Mouse (Mus musculus) forebrain, postnatal 0 days (tissue): ENCODE measurements around the gene Mrpl2. TPM values are rescaled to one million over a fixed set of nuclear protein-coding genes. Genes with fewer than 3 reads are reported as not detected.

ENCODE experiments used
- ATAC-seq: fragments of 200-750 bp; cut with Nextera tagmentation; 2 replicates; pipeline ENCODE4 v1.8.0; 2017; ENCODE audit warnings: mild to moderate bottlenecking, moderate library complexity
- DNase-seq: peaks from one replicate; pipeline ENCODE4 v3.0.0-alpha.2; 2015
- H3K27ac ChIP-seq: fragments of 300-500 bp; sonication (generic); 2 replicates; pipeline ENCODE4 v1.5.1; 2014; ENCODE audit warnings: low read depth, mild to moderate bottlenecking, antibody characterized with exemption, low read length, moderate library complexity, mixed read lengths
- H3K27me3 ChIP-seq: fragments of 300-500 bp; sonication (generic); 2 replicates; pipeline ENCODE4 v1.6.1; 2014; ENCODE audit warnings: mild to moderate bottlenecking, low read length, mixed read lengths; ENCODE audit not compliant: insufficient read depth
- H3K36me3 ChIP-seq: fragments of 300-500 bp; sonication (generic); 2 replicates; pipeline ENCODE4 v1.6.1; 2014; ENCODE audit warnings: mild to moderate bottlenecking, moderate library complexity; ENCODE audit not compliant: insufficient read depth
- H3K4me1 ChIP-seq: fragments of 300-500 bp; sonication (generic); 2 replicates; pipeline ENCODE4 v1.6.1; 2014; ENCODE audit warnings: antibody characterized with exemption; ENCODE audit not compliant: insufficient read depth
- H3K4me2 ChIP-seq: fragments of 300-500 bp; sonication (generic); 2 replicates; pipeline ENCODE4 v1.6.1; 2014; ENCODE audit warnings: low read depth, mild to moderate bottlenecking, moderate library complexity
- H3K4me3 ChIP-seq: fragments of 300-500 bp; sonication (generic); 2 replicates; pipeline ENCODE4 v1.5.1; 2014; ENCODE audit warnings: low read depth, low read length, mixed read lengths
- H3K9ac ChIP-seq: fragments of 300-500 bp; sonication (generic); 2 replicates; pipeline ENCODE4 v1.6.1; 2014; ENCODE audit warnings: mild to moderate bottlenecking
- H3K9me3 ChIP-seq: fragments of 300-500 bp; sonication (generic); 2 replicates; pipeline ENCODE4 v1.6.1; 2016; ENCODE audit warnings: low read length
- CTCF ChIP-seq: sonication (generic); IDR thresholded peaks from 2 replicates; pipeline ENCODE4 v1.5.1; 2016; ENCODE audit warnings: antibody characterized with exemption, control low read depth, low read depth
- WGBS: fragments of 180-500 bp; shearing (Covaris S2); extraction: QIAGEN DNeasy Blood & Tissue Kit; methylation state at CpG from one replicate; pipeline ENCODE4 v1.1.7; 2014; 5-methylcytosine and 5-hydroxymethylcytosine counted together
- polyA plus RNA-seq: library from polyadenylated mRNA; unstranded; fragments of >200 nt; fragmentation: Nextera tagmentation; extraction: Ambion mirVana; gene quantifications from 2 replicates; pipeline ENCODE4 v1.2.1, GENCODE M21; 2015
- total RNA-seq: library from RNA; depleted of rRNA; stranded (reverse); fragments of >200 nt; gene quantifications from 2 replicates; pipeline ENCODE4 v1.2.3, GENCODE M21; 2014

The Mrpl2 gene
- total and polyA plus RNA-seq, 2 experiments from 2014 or later = 51.4 to 96.2 TPM

DNA sequence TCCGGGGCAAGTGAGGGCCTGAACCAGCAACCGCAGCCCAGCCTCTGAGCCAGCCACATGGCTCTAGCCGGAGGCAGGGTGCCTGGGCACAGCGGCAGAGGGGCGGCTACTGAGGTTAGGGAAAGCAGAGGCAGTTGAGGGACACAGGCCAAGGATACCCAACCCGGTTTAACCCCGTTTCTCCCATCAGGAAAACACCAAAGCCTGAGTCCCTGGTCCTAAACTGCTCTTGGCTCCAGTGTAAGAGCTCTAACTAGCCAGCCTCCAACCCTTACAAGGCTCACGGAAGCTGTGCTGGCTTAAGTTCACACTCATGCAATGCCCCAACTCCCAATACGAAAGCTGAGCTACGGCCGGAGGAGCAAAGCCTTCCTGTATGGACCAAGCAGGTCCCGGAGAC, 21.4 kb upstream of the Mrpl2 start:
- TF ChIP-seq CTCF = no peak
- no peak for DNase-seq
- Histone ChIP-seq H3K4me3 (no peak overlapping the region), H3K9ac (no peak overlapping the region), H3K9me3 (no peaks in the 10 kb centered on the region), H3K27ac (no peak overlapping the region), H3K4me1 (peaks cover 32% of the 10 kb centered on the region), H3K4me2 (no peak overlapping the region), H3K27me3 (no peaks in the 10 kb centered on the region), H3K36me3 (no peaks in the 10 kb centered on the region)
- no peak for ATAC-seq
- WGBS = 71% methylated on average over 12 of the region's 12 CpGs

DNA sequence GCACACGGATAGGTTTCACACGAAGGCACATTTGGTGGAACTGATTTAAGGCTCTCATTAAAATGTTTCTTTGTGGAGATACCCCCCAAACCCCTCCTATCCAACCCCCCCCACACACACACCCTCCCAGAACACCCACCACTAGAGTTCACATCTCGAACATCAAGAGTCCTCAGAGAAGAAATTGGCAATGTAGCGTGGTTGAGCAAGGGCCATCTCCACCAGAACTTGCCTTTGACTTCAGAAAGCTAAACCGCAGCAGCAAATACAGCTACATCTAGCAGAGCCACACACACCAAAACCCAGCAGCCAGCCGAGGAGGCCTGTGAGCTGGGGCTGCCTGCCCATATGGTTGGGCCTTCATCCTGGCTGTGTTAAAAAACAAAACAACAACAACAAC, 18.6 kb upstream of the Mrpl2 start:
- DNase-seq = no peak
- Histone ChIP-seq H3K4me2 (peak overlapping the region; percentile 78), H3K9me3 (no peaks in the 10 kb centered on the region), H3K36me3 (peaks cover 10% of the 10 kb centered on the region), H3K27ac (no peak overlapping the region), H3K4me1 (peaks cover 22% of the 10 kb centered on the region), H3K4me3 (0 out of 2 replicates have a peak overlapping the region, but pooled peaks have one; percentile 97), H3K9ac (no peak overlapping the region), H3K27me3 (no peaks in the 10 kb centered on the region)
- TF ChIP-seq CTCF = no peak
- WGBS = 59% methylated on average over 6 of the region's 6 CpGs
- no peak for ATAC-seq

DNA sequence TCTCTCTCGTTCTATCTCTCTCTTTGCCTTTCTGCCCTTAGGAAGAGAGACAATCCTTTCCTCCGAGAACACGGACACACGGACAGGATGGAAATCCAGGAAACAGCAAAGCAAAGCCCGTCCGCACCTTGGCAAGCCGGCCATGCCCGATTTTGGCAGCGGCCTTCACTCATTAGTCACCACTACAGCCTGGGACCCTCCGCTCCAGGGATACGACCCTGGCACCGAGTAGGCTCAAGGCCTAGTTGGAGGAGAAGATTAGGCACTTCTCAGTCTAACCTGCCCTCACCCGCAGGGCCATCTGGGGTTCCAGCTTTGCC, 17.6 kb upstream of the Mrpl2 start:
- peaks cover 16% of the 10 kb centered on the region for H3K36me3 ChIP-seq
- H3K27ac ChIP-seq = peak overlapping the region; percentile 85
- peaks cover 21% of the 10 kb centered on the region for H3K4me1 ChIP-seq
- peak overlapping the region; percentile 91 for H3K9ac ChIP-seq
- H3K4me2 ChIP-seq = peak overlapping the region; percentile 78
- 0% methylated on average over 12 of the region's 13 CpGs for WGBS
- H3K9me3 ChIP-seq = no peaks in the 10 kb centered on the region
- no peaks in the 10 kb centered on the region for H3K27me3 ChIP-seq
- peak overlapping the region; percentile 97 for H3K4me3 ChIP-seq
- ATAC-seq = peak; percentile 9
- peak; percentile 59 for DNase-seq
- no peak for TF ChIP-seq CTCF

DNA sequence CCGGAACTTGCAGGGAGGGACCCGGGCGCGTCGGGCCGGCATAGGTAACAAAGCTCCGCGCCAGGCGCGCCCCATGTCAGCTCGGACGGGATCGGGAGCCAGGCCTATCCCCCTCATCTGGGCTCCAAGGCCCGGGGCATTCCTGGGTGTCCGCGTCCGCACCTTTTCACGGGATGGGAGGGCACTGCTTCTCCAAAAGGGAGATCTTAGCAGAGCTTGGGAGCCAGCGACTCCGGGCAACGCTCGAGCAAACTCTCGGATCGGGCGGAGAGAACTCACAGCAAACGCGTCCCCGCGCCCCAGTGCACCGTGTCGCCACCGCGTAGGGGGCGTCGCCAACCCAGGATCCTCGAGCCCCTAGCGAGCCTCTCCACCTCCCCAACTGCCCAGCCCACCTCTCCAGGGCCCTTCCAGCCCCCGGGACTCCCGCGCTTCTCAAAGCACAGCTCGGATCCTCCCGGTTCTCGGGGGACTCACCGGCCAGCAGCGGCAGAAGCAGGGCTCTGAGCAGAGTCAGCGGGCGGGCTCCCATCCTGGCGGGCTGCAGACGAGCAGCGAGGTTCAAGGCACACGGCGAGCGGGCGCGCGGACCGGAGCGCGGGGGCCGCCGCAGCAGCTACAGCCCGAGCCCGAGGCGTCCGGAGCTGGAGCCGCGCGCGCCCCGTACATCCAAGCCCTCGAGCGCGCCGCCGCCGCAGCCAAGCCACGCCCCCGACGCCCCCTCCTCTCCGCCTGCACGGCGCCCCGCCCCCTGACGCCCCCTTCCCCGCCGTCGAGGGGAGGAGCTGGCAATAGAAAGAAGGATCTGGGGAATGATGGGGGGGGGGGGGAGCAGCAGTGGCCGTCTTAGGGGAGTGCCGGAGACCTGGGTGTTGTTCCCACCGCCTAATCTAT, 17.0 kb upstream of the Mrpl2 start, which contains the start of gene Ptk7:
Gene Ptk7, minus strand, starts transcription at position 714 of the 894 bp plus-strand sequence.
- Histone ChIP-seq H3K27me3 (no peaks in the 10 kb centered on the region), H3K9ac (peak within 1 kb of the TSS; percentile 91), H3K36me3 (peaks cover 16% of the 10 kb centered on the region), H3K27ac (peak within 1 kb of the TSS; percentile 85), H3K4me2 (peak within 1 kb of the TSS; percentile 78), H3K4me1 (peaks cover 15% of the 10 kb centered on the region), H3K4me3 (peak within 1 kb of the TSS; percentile 97), H3K9me3 (no peaks in the 10 kb centered on the region)
- no peak; the same call in 1 of the 2 replicates for TF ChIP-seq CTCF
- DNase-seq = peak; percentile 93
- ATAC-seq = peak; percentile 88
- WGBS = 1% methylated on average over 65 of the region's 90 CpGs

GRCm38 (mm10) chr17:46629685-46630441, 16.2 kb upstream of the Mrpl2 start:
- H3K36me3 ChIP-seq = peaks cover 16% of the 10 kb centered on the region
- H3K9ac ChIP-seq = no peak overlapping the region
- no peaks in the 10 kb centered on the region for H3K9me3 ChIP-seq
- H3K4me2 ChIP-seq = peak overlapping the region; percentile 78
- peaks cover 8% of the 10 kb centered on the region; the same call in 1 of the 2 replicates for H3K4me1 ChIP-seq
- 14% methylated on average over 12 of the region's 12 CpGs for WGBS
- no peak; the same call in 1 of the 2 replicates for TF ChIP-seq CTCF
- peak; percentile 30; the same call in 1 of the 2 replicates for ATAC-seq
- DNase-seq = no peak
- H3K27ac ChIP-seq = peak overlapping the region; percentile 40
- no peaks in the 10 kb centered on the region for H3K27me3 ChIP-seq
- H3K4me3 ChIP-seq = peak overlapping the region; percentile 97

DNA sequence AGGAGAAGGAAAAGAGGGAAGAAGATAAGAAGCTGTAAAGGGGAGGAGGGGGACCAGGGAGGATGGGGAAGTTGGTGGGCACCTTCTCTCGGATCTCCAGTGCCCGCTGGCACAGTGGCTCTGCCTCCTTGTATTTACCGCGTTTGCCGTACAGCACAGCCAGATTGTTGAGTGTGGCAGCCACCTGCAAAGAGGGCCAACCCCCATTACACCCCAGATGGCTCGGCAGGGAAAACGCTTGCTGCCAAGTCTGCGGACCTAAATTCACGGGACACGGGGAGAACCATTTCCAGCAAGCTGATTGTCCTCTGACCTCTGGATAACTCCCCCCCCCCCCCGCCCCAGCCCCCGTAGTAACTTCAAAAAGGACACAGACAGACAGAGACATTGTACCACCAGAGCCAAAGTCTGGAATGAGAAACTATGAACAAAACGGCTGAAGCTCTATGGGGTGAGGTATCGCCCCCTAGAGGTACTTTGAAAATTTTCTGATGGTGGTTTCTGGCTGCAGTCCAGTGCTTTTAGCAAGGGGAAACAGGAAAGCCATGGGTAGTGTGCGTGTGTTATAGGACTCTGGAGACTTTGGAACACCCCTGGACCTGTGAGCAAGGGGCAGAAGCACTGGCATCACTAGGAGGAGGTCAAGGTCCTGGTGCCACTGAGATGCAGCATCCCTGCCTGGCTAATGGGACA, 9.1 kb upstream of the Mrpl2 start:
- H3K36me3 ChIP-seq = peaks cover 45% of the 10 kb centered on the region
- H3K4me2 ChIP-seq = peak overlapping the region; percentile 23; the same call in 1 of the 2 replicates
- H3K27ac ChIP-seq = peak overlapping the region; percentile 69
- H3K4me1 ChIP-seq = peaks cover 10% of the 10 kb centered on the region; the same call in 1 of the 2 replicates
- H3K27me3 ChIP-seq = no peaks in the 10 kb centered on the region
- no peaks in the 10 kb centered on the region for H3K9me3 ChIP-seq
- H3K9ac ChIP-seq = no peak overlapping the region
- H3K4me3 ChIP-seq = no peak overlapping the region
- DNase-seq (peak; percentile 92), ATAC-seq (peak; percentile 72)
- WGBS = 10% methylated on average over 15 of the region's 15 CpGs
- peak; percentile 82 for TF ChIP-seq CTCF
